17 mouse cellular contexts compared by ENCODE assay signal in genomic region chr5:59831836-59832235, GRCm38 (mm10).
A peak's percentile ranks its signal among the peaks of the same experiment; 100 is the strongest.
DNase-seq lines count a peak whose midpoint lies in the region.
"Had no signal": no experiment of that assay in that cellular context is flagged by ENCODE, and none has a peak within 500 bp of the region (broad histone marks: within the 10 kb centered on the region; RNA-seq: fewer than 3 reads in every experiment).

No protein-coding gene starts in this region.

- DNase-seq in cerebellum, adult 11 months = peak; percentile 3
- no peak for DNase-seq in cerebellum, adult 8-10 months
- peak; percentile 55 for DNase-seq in heart, adult 11 months
- DNase-seq in heart, adult 8-10 months (ENCODE audit: low spot score) = no peak
- DNase-seq in cerebellum, postnatal 14 days = peak; percentile 61 to 87
- no peak for DNase-seq in Muller cell, postnatal 12 days (ENCODE audit: inconsistent ontology term)
- DNase-seq in left cerebral cortex, adult 18-20 months (ENCODE audit: low spot score in 2 of 2) = no peak
- DNase-seq in urinary bladder, postnatal 36 days (ENCODE audit: low spot score in 2 of 2) = no peak
- DNase-seq: adrenal gland, adult 2 months; adrenal gland, postnatal 14 days; embryo, embryonic 11 days; gastrocnemius, postnatal 10 days; gastrocnemius, postnatal 36 days; heart, postnatal 10 days; heart, postnatal 36 days; kidney, adult 11 months; kidney, adult 8-10 months had no signal

Comparison
In these comparisons a context has a peak if more than half of its experiments do, and no peak if none do; other contexts are left out.
1. DNase-seq: peak in cerebellum, adult 11 months (single experiment), heart, adult 11 months (single experiment) and cerebellum, postnatal 14 days (2 of 2); none in cerebellum, adult 8-10 months (single experiment), heart, adult 8-10 months (single experiment), Muller cell, postnatal 12 days (single experiment), left cerebral cortex, adult 18-20 months (0 of 2) and urinary bladder, postnatal 36 days (0 of 2).